Mouse (Mus musculus): Measurements from ENCODE around the gene Zfp652. TPM values are rescaled to one million over a fixed set of nuclear protein-coding genes. Genes with fewer than 3 reads are reported as not detected.
A peak's percentile ranks its signal among the peaks of the same experiment; 100 is the strongest.

The Zfp652 gene
- polyA plus RNA-seq, 1 experiment from 2014 or later = 24.5 TPM

DNA sequence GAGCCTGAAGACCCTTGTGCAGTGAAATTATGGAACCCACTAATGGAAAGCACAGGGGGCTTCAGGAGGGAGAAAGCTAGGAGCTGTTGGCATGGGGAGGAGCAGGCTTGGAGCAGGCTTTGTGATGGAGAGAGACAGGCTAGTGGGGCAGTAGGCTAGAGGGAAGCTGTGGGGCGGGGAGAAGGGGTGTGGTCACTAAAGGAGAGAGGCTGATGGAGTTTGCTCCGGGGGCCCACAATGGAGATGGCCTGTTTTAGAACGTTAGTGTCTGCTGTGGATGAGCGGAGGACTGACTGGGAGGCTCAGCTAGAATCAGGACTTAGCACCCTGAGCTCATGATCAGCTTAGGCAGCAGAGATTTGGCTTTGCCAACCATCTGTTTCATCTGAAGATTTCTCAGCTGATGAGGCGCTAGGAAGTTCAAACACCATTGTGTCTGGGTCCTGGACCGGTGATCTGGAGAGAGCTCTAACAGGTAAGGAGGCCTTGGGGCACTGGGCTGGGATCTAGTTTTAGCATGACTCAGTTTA lies 131.0 kb downstream of the Zfp652 start:
- H3K4me3 ChIP-seq = no peak overlapping the region
- no peaks in the 10 kb centered on the region for H3K9me3 ChIP-seq
- 0 out of 2 replicates have a peak, but pooled peaks cover 7% of the 10 kb centered on the region for H3K27me3 ChIP-seq
- no peak overlapping the region for H3K27ac ChIP-seq
- 63% methylated on average over 6 of the region's 6 CpGs for WGBS
- no peaks in the 10 kb centered on the region for H3K36me3 ChIP-seq
- no peak overlapping the region for H3K4me2 ChIP-seq (replicated peaks)
- H3K9ac ChIP-seq = no peak overlapping the region
- ATAC-seq (ENCODE audit: insufficient number of reproducible peaks, insufficient read depth, low FRiP score, low TSS enrichment) = no peak
- peaks cover 8% of the 10 kb centered on the region; the same call in 1 of the 2 replicates for H3K4me1 ChIP-seq

DNA sequence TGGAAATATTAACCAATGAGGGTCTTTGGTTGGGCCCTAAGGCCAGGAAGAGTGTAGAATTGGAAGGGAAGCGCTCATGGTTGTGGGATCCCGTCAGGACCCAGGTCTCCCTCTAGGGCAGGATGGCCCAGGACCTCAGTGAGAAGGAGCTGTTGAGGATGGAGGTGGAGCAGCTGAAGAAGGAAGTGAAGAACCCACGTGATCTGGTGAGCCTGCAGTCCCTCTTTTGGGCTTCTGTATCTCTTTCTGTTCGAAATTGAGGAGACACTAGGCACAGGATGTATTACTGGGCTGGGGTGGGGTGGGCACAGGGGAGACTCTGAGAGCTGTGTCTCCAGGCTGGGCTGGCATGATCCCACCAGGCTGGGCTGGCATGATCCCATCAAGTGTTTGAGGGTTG lies 132.5 kb downstream of the Zfp652 start:
- H3K27ac ChIP-seq = no peak overlapping the region
- no peak for ATAC-seq (ENCODE audit: insufficient number of reproducible peaks, insufficient read depth, low FRiP score, low TSS enrichment)
- no peaks in the 10 kb centered on the region for H3K36me3 ChIP-seq
- peaks cover 8% of the 10 kb centered on the region; the same call in 1 of the 2 replicates for H3K4me1 ChIP-seq
- 0 out of 2 replicates have a peak, but pooled peaks cover 7% of the 10 kb centered on the region for H3K27me3 ChIP-seq
- H3K9me3 ChIP-seq = no peaks in the 10 kb centered on the region
- no peak overlapping the region for H3K4me2 ChIP-seq (replicated peaks)
- no peak overlapping the region for H3K4me3 ChIP-seq
- no peak overlapping the region for H3K9ac ChIP-seq
- 72% methylated on average over 4 of the region's 4 CpGs for WGBS

DNA sequence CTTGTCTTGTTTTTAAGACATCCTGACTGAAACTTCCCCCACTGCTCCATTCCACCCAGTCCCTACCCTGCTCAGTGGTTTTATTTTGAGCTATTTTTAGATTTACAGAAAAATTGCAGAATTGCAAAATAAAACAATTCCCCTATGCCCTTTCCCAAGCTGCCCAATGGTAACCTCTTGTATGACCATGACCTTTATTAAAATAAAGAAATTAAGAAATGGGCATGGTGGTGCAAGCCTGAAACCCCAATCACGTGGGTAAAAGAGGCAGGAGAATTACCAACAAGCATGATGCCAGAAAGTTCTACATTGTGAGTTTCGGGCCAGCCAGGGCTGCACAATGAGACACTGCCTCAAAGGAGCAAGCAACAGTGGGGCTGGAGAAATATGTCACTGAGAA lies 138.4 kb downstream of the Zfp652 start:
- ATAC-seq (ENCODE audit: insufficient number of reproducible peaks, insufficient read depth, low FRiP score, low TSS enrichment) = no peak
- WGBS = 71% methylated on average over 2 of the region's 2 CpGs
- H3K4me3 ChIP-seq = no peak overlapping the region

DNA sequence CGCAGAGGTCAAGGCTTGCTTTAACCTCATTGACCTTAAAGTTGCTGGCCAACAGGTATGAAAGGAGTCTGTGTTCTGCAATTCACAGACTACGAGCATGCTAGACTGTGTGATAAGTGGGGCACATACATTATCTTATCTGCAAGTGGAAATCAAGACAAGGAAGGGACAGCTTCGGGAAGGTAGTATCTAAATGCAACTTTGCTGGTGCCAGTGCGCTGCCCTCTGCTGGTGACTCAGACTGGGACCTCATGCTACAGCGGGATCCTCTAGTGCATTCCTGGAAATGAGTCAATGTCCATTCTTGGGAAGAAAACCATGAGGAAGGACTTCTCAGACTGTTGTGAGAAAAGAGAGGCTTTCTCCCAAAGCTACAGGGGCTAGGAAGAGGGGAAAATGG lies 141.2 kb downstream of the Zfp652 start:
- Histone ChIP-seq H3K27me3 (no peaks in the 10 kb centered on the region), H3K4me2 (replicated peaks) (no peak overlapping the region), H3K9me3 (no peaks in the 10 kb centered on the region), H3K27ac (no peak overlapping the region), H3K4me1 (no peaks in the 10 kb centered on the region), H3K9ac (no peak overlapping the region), H3K36me3 (no peaks in the 10 kb centered on the region), H3K4me3 (no peak overlapping the region)
- ATAC-seq (ENCODE audit: insufficient number of reproducible peaks, insufficient read depth, low FRiP score, low TSS enrichment) = no peak
- whole genome bisulfite sequencing = 61% methylated on average over 5 of the region's 5 CpGs

More for the DNA sequence above, 138.4 kb downstream of the Zfp652 start:
- H3K27ac ChIP-seq = no peak overlapping the region
- no peaks in the 10 kb centered on the region for H3K27me3 ChIP-seq
- no peaks in the 10 kb centered on the region for H3K36me3 ChIP-seq
- no peaks in the 10 kb centered on the region for H3K9me3 ChIP-seq
- H3K4me1 ChIP-seq = no peaks in the 10 kb centered on the region
- H3K9ac ChIP-seq = no peak overlapping the region
- no peak overlapping the region for H3K4me2 ChIP-seq (replicated peaks)

DNA sequence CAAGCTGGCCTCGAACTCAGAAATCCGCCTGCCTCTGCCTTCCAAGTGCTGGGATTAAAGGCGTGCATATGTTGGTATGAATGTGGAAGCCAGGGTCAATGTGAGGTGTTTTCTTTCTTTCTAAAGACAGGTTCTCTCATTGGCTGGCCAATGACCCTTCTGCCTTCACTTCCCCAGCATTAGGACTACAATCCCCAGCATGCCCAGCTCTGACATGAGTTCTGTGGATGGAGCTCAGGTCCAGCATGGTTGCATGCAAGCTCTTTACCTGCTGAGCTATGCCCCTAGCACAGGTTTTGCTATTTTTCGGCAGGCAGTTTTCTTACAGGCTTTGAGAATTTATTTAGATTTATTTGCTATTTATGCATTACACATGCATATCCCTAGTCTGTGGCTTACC lies 144.8 kb downstream of the Zfp652 start:
- H3K36me3 ChIP-seq = no peaks in the 10 kb centered on the region
- peaks cover 8% of the 10 kb centered on the region; the same call in 1 of the 2 replicates for H3K4me1 ChIP-seq
- H3K27ac ChIP-seq = no peak overlapping the region
- no peaks in the 10 kb centered on the region for H3K27me3 ChIP-seq
- H3K4me2 ChIP-seq (replicated peaks) = peak overlapping the region; percentile 62; the same call in 1 of the 2 replicates
- H3K4me3 ChIP-seq = no peak overlapping the region
- no peak for ATAC-seq (ENCODE audit: insufficient number of reproducible peaks, insufficient read depth, low FRiP score, low TSS enrichment)
- no peaks in the 10 kb centered on the region for H3K9me3 ChIP-seq
- WGBS = 76% methylated on average over 4 of the region's 4 CpGs
- no peak overlapping the region for H3K9ac ChIP-seq

DNA sequence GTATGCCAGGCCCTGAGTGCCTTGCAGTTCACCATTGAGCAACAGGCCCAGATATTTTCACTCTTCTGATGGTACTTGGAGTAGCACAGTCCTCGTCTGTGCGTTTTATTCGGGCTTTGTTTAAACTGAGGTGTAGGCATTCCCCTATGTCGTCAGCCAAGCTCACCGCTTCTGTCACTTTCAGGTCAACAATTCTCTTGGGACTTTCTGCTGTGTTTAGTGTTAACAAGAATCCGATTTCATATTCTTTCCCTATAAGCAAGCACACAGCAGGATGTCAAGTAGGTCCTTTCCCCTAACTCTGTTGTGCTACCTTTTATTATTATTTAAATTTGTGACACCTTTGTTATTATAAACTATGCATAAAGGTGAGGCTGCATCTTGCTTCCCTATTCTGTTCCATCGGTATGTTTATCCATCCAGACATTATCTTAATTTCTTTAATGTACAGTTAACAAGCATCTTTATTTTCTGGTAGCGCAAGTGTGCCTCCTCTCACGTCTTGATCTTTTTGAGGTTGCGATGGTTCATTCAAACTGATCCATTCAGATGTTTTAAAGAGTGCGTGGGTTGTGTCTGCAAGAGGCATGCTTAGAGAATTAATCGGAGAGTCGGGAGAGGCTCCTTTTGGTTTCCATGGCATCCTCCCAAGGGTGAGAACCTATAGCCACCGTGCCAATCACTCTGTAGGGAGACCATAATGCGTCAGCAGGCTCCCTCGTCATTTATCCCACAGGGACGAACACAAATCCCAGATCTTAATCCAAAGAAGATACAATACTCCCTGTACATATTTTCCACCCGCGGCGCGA lies 145.4 kb downstream of the Zfp652 start:
- Histone ChIP-seq H3K9ac (peak overlapping the region; percentile 51; the same call in 1 of the 2 replicates), H3K4me2 (replicated peaks) (peak overlapping the region; percentile 62), H3K4me1 (peaks cover 8% of the 10 kb centered on the region; the same call in 1 of the 2 replicates), H3K36me3 (no peaks in the 10 kb centered on the region), H3K4me3 (peak overlapping the region; percentile 67), H3K9me3 (no peaks in the 10 kb centered on the region), H3K27me3 (no peaks in the 10 kb centered on the region), H3K27ac (peak overlapping the region; percentile 92)
- 19% methylated on average over 21 of the region's 21 CpGs for WGBS
- ATAC-seq (ENCODE audit: insufficient number of reproducible peaks, insufficient read depth, low FRiP score, low TSS enrichment) = no peak

DNA sequence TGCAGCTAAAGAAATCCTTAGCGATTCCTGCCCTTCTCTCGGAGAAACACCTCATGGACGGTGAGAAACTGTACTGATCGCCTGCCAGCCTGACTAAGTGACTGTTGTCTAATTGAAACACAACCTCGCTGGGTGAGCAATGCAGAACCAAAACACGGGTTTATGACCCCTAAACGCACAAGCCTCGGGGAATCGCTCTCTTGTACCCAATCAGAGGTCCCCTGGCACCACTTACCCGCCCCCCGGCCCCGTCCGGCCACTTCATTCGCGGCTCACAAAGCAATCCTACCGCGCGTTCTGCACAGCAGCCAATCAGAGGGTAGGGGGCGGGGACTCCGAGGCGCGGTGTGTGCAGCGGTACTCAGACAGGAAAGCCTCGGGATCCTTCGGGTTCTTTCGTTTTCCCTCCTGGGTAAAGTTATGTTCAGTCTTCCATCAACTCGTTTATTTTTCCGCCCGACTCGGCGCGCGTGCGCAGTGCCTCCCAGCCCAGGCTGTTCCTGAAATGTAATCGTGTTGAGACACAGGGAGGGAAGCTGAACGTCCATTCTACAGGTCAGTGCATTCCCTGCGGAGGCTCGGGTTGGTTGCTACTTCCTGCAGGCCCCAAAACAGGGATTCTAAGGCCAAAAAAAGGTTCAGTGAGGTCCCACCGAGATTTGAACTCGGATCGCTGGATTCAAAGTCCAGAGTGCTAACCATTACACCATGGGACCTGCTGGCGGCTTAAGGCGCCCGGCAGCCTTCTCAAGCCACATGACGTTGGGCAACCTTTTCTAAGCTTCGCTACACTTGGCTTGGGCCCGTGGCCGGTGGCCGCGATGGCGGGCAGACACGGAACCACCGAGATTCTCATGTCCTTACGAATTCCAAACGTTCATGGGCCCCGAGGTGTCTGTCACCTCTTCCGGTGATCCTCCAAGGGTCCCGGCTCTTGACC lies 146.3 kb downstream of the Zfp652 start:
- Histone ChIP-seq H3K27me3 (no peaks in the 10 kb centered on the region), H3K27ac (peak overlapping the region; percentile 92), H3K4me3 (peak overlapping the region; percentile 67), H3K4me2 (replicated peaks) (peak overlapping the region; percentile 62), H3K4me1 (peaks cover 8% of the 10 kb centered on the region; the same call in 1 of the 2 replicates), H3K9me3 (no peaks in the 10 kb centered on the region), H3K9ac (peak overlapping the region; percentile 51), H3K36me3 (no peaks in the 10 kb centered on the region)
- under 1% methylated on average over 58 of the region's 58 CpGs for WGBS
- ATAC-seq (ENCODE audit: insufficient number of reproducible peaks, insufficient read depth, low FRiP score, low TSS enrichment) = peak; percentile 95

DNA sequence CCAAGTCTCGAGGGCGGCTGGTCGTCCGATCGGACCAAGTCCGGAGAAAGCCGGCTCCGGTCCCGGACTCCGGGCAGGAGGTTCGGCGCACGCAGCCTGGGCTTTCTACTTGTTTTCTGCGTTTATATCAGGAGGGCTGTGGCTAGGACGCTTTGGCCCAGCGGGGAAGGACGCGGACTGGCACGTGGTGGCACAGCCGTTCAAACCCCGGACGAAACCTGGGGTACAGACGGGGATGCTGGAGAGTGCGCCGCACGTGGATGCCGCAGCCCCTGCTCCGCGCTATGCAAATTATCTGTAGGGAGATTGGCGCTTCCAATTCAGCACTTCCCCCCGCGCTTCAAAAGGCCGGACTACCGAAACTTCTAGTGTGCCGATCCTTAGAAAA lies 147.0 kb downstream of the Zfp652 start:
- WGBS = under 1% methylated on average over 35 of the region's 35 CpGs
- no peaks in the 10 kb centered on the region for H3K36me3 ChIP-seq
- H3K27ac ChIP-seq = peak overlapping the region; percentile 92
- H3K4me2 ChIP-seq (replicated peaks) = peak overlapping the region; percentile 62
- H3K9ac ChIP-seq = peak overlapping the region; percentile 51
- peak overlapping the region; percentile 67 for H3K4me3 ChIP-seq
- H3K27me3 ChIP-seq = no peaks in the 10 kb centered on the region
- peak; percentile 65 for ATAC-seq (ENCODE audit: insufficient number of reproducible peaks, insufficient read depth, low FRiP score, low TSS enrichment)
- peaks cover 8% of the 10 kb centered on the region; the same call in 1 of the 2 replicates for H3K4me1 ChIP-seq
- no peaks in the 10 kb centered on the region for H3K9me3 ChIP-seq

DNA sequence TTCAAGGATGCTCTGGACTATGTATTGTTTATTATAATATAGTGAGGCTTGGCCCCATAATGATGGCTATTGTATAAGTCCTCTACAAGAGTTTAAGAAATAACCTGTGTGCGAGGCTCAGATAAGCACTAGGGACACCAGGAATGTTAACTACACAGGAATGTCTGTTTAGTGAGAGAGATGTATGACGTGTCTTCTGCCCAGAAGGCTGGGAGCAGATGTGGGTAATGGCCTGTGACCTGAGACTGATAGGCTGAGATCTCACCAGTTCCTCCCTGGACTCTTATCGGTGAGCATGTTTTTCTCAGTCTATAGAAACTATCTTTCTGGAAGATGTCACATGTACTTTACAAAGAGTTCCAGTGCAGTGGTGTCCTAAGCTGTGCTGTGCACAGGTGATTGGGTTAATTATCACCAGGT lies 147.6 kb downstream of the Zfp652 start:
- Histone ChIP-seq H3K4me2 (replicated peaks) (peak overlapping the region; percentile 62), H3K36me3 (no peaks in the 10 kb centered on the region), H3K27me3 (no peaks in the 10 kb centered on the region), H3K4me1 (peaks cover 8% of the 10 kb centered on the region; the same call in 1 of the 2 replicates), H3K27ac (peak overlapping the region; percentile 92; the same call in 1 of the 2 replicates), H3K9ac (peak overlapping the region; percentile 51), H3K9me3 (no peaks in the 10 kb centered on the region), H3K4me3 (peak overlapping the region; percentile 67)
- WGBS = 24% methylated on average over 3 of the region's 3 CpGs
- no peak for ATAC-seq (ENCODE audit: insufficient number of reproducible peaks, insufficient read depth, low FRiP score, low TSS enrichment)

DNA sequence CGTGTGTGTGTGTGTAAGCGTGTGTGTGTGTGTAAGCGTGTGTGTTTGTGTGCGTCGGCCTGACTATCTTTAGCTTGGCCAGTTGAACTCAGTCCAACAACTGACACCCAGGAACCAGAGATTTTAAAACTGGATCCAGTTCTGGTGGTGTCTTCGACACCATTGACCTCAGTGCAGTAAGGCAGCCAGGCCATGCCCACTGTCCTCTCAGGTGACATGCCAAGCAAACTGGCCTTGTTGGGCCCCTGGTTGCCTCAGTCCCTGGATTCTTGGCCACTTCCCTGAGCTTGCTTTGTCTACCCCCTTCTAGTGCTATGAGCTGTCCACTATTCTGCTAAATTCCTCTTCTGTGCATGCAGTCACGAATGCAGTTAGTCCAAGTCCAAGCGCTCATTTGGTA lies 148.9 kb downstream of the Zfp652 start:
- 91% methylated on average over 8 of the region's 8 CpGs for WGBS
- Histone ChIP-seq H3K27ac (no peak overlapping the region), H3K9me3 (no peaks in the 10 kb centered on the region), H3K27me3 (no peaks in the 10 kb centered on the region), H3K4me2 (replicated peaks) (no peak overlapping the region), H3K36me3 (no peaks in the 10 kb centered on the region), H3K9ac (no peak overlapping the region), H3K4me3 (no peak overlapping the region), H3K4me1 (peaks cover 8% of the 10 kb centered on the region; the same call in 1 of the 2 replicates)
- no peak for ATAC-seq (ENCODE audit: insufficient number of reproducible peaks, insufficient read depth, low FRiP score, low TSS enrichment)

DNA sequence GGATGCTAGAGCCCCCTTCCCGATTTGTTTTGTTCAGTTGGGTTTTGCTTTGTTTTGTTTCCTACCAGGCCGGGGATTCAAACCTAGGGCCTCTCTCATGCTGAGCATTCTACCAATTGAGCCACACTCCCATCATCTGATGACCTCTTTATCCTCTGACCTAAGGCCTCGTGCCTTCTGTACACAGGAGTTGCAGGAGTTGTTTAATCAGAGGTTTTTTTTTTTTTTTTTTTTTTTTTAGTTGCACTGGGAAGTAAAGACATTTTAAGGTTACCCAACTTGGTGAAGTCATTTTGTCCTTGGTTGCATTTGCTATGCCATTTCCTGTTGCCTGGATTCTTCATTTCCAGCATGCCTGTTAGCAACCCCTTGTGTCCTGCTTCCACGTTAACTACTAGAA lies 157.0 kb downstream of the Zfp652 start:
- H3K9me3 ChIP-seq = no peaks in the 10 kb centered on the region

More for the DNA sequence above, 157.0 kb downstream of the Zfp652 start:
- Histone ChIP-seq H3K4me2 (replicated peaks) (no peak overlapping the region), H3K4me1 (no peaks in the 10 kb centered on the region), H3K27ac (no peak overlapping the region), H3K9ac (no peak overlapping the region), H3K27me3 (no peaks in the 10 kb centered on the region), H3K36me3 (no peaks in the 10 kb centered on the region), H3K4me3 (no peak overlapping the region)
- no peak for ATAC-seq (ENCODE audit: insufficient number of reproducible peaks, insufficient read depth, low FRiP score, low TSS enrichment)
- whole genome bisulfite sequencing = 76% methylated on average over 4 of the region's 4 CpGs
